Mouse (Mus musculus): ENCODE results near the gene Zfp518b. TPM values are rescaled to one million over a fixed set of nuclear protein-coding genes. Genes with fewer than 3 reads are reported as not detected.

The Zfp518b gene
- 1 to 10 TPM in 1 of 2 experiments, under 1 TPM in 1; 0.14 to 2.1 TPM for polyA plus RNA-seq (2012; fragmentation: generic; extraction: Trizol)

GRCm38 (mm10) chr5:38684164-38684911 is at the start of gene Zfp518b:
TSS of gene Zfp518b (minus strand) at chr5:38684826.

Other genes starting within 250 kb of the Zfp518b start
- 1 to 10 TPM in 1 of 2 experiments, under 1 TPM in 1; 0.67 to 1.3 TPM for gene Slc2a9, start 181.7 kb downstream of the Zfp518b start, polyA plus RNA-seq (2012; fragmentation: generic; extraction: Trizol)
- 100 to 1,000 TPM in 1 of 2 experiments, 10 to 100 TPM in 1; 78.1 to 103 TPM for gene Wdr1, start 121.6 kb downstream of the Zfp518b start, polyA plus RNA-seq (2012; fragmentation: generic; extraction: Trizol)
- gene Clnk, start 192.0 kb upstream of the Zfp518b start, polyA plus RNA-seq (2012; fragmentation: generic; extraction: Trizol) = not detected

Measured in C3H10T1/2 (cell line).